Mouse (Mus musculus) brain, embryonic 14.5 days (tissue): ENCODE results near the gene Ctsz. TPM values are rescaled to one million over a fixed set of nuclear protein-coding genes. Genes with fewer than 3 reads are reported as not detected.
A peak's percentile ranks its signal among the peaks of the same experiment; 100 is the strongest.

ENCODE experiments used
- DNase-seq: peaks from one replicate; pipeline ENCODE4 v3.0.0-alpha.2; 2011; ENCODE audit warnings: low read depth
- CTCF ChIP-seq: fragments of 200-500 bp; IDR thresholded peaks from 2 replicates; pipeline ENCODE4 v1.5.1; 2012; ENCODE audit warnings: inconsistent platforms, mild to moderate bottlenecking, moderate library complexity, borderline replicate concordance; ENCODE audit not compliant: insufficient read depth, insufficient read length; ENCODE audit errors: extremely low read depth
- POLR2A ChIP-seq: fragments of 200-500 bp; IDR thresholded peaks from 2 replicates; pipeline ENCODE4 v1.6.1; 2012; ENCODE audit warnings: mild to moderate bottlenecking, inconsistent platforms, borderline replicate concordance; ENCODE audit not compliant: poor library complexity, insufficient read depth, insufficient read length, severe bottlenecking; ENCODE audit errors: extremely low read depth
- polyA plus RNA-seq: library from polyadenylated mRNA; depleted of rRNA; stranded (reverse); fragments of >200 nt; gene quantifications from 2 replicates; pipeline ENCODE4 v1.2.3, GENCODE M21; 2012; rRNA removed

Gene Ctsz
- 62.0 and 69.4 TPM in 2 replicates for polyA plus RNA-seq

DNA sequence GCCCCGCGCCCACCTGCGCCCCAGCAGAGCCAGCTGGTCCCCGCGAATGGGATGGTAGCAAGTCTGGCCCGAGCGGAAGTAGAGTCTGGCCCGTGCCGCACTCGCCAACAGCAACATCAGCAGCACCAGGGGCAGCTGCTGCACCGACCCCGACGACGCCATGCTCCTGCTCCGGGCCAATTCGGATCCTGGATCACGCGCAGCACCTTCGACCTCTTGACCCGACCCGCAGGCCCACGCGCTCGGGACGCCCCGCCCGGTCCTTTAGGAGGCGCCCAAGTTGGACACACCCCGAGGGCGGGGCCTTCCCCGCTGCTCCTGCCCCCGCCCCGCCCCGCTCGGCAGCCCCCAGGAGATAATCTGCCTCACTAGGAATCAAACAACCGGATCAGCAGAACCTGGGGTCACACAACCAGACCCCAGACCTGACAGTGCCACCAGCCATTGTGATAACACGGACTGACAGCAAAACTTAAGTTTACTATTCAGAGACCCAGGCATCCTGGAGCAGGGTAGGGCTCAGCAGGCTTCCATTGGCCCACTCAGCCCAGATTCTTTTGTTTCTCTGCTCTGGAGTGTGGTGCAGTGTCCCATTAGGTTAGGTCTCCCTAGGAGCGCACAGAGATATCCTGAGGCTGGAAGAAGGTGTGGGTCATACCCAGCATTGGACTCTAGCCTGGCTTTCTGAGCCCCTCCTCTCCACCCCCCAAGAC, at the start of gene Ctsz:
TSS of gene Ctsz (minus strand) at position 303 of the 713 bp plus-strand sequence.
- peak; percentile 66 for DNase-seq

DNA sequence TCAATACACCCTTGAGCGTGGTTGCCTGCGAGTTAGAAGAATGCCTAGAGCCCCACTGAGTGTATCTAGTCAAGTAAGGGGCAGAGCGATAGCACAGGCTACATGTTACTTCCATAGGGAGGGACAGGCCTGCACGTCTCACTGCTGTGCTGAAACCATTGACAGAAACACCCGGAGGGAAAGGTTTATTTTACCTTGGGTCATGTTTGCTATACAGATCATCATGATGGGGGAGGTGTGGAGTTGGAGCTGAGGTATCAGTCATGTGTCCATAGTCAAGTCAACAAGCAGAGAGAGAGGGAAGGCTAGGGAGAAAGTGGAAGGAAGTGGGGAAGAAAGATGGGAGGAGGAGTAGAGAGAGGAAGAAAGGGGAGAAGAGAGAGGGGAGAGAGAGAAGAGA, 48.2 kb upstream of the Ctsz start:
- TF ChIP-seq POLR2A, result no peak

More for the DNA sequence above, at the start of gene Ctsz:
- TF ChIP-seq CTCF (no peak), POLR2A (no peak)

DNA sequence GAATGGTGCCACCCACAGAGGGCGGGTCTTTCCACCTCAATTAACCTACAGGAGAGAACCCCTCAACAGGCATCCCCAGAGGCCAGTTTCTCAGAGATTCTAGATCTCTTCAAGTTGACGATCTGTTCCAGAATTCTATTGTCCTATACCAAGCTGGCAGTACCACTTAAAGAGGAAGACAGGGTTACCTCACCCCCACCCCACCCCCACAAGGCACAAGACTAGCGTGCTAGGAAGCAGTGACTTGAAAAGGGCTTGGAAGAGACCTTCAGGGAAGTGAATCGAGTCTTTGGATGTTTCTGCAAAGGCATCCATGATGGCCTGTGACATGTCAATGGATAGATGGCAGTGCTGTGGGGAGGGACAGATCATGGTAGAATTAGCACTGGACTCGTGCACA, 39.9 kb upstream of the Ctsz start:
- TF ChIP-seq POLR2A (no peak), CTCF (no peak)
- no peak for DNase-seq

More for the DNA sequence above, 48.2 kb upstream of the Ctsz start:
- DNase-seq, result no peak

DNA sequence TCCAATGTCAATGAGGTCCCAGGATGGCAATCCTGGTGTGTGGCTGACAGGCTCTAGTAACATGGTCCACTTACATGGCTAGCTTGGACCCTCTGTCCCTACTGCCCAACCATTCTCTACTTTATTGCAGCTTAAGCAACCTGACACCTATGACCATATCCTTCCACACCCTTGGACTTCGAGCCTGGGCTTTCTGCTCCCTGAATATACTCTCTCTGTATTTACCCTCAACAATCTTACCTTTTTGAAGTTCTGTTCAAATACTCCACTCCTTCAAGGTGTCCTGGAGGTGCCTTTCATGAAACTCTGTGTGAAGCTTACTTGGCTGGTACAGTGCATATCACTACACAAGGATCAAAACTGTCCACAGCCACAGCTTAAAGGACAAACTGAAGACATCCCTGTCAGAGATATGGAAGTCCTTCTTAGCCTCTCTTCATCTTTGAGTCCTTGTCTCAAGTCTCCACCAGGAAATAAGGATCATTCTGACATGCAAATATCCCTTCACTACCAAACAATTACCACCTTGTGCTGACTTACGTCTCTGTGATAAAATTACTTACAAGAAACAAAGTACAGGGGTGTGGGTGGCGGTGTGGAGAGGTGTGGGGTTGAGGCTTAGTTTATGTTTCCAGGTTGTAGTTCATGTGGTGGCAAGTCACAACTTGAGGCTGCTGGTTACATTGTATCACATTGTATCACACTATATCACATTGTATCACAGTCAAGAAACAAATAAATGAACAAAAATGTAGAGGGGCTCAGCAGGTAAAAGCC, 38.9 kb upstream of the Ctsz start:
- no peak for DNase-seq
- TF ChIP-seq CTCF (no peak), POLR2A (no peak)

DNA sequence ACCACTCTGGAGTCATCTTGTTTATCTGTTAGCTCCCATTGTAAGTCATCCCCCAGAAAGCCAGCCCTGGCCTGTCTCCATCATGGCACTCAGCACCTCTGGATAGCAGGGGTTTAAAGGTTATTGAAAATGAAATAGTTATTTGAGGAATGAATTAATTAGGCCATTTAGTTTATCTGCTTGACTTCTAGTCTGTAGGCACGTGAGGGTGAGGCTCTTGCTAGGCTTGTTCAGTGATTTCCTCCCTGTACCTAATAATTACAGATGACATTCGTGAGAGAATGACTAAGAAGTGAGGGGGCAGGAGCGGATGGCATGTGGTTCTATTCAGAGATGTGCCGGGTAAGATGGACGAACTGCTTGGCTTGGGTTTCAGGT, 34.7 kb upstream of the Ctsz start:
- no peak for TF ChIP-seq POLR2A
- no peak for TF ChIP-seq CTCF

DNA sequence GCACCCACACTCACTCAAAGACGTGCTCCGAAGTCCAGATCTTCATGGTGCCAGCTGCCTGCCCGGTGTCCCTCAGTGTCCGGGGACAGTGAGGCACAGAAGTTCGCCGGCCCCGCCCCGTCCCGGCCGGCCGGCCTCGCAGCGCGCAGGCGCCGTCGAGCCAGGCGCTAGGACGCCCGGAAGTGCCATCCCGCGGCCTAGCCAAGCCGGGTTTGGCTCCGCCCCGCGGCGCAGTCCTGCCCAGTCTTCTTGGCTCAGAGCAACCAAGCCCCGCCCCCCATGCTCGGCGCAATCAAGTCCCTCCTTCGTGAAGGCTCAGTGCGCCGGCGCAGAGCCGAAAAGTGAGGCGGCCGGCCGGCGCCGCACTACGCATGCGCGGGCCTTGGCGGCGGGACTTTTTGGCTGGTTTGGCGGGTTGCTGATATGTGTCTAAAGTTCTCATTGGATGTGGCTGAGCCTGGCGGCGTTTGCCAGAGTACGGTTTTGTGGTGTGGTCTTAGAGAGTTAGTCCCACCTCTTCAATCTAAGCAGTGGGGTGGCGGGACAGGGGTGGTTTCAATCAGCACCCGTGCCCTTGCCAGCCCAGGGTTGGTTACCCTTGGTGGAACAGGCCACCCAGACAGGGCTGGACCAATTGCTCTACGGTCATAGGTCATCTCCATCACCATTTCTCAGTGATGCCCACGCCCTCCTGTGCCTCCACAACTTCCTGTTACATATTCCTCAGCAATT, 34.1 kb upstream of the Ctsz start, which contains the start of gene Prelid3b:
TSS of gene Prelid3b (minus strand) at position 264 of the 732 bp plus-strand sequence.
- DNase-seq, result peak; percentile 100
- no peak for TF ChIP-seq CTCF
- peak; percentile 77 for TF ChIP-seq POLR2A

More for the DNA sequence above, 34.7 kb upstream of the Ctsz start:
- no peak for DNase-seq

DNA sequence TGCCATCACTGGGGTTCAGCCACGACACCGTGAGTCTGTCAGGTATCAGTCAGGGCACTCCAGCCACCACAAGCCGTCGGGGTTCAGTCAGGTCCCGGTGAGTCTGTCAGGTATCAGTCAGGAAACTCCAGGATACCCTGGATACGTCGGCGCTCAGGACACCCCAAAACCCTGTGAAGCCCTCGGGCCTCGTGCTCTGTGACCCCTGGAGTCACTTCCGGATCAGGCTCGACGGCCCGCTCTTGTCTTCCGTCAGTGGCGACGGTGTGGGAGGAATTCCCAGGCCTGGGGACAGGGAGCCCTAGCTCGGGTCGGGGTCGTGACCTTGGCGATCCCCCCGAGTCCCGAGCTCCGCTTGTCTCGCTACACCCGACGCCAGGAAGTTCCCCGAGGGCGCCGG, 33.6 kb upstream of the Ctsz start:
- no peak for DNase-seq
- TF ChIP-seq CTCF (no peak), POLR2A (no peak)

DNA sequence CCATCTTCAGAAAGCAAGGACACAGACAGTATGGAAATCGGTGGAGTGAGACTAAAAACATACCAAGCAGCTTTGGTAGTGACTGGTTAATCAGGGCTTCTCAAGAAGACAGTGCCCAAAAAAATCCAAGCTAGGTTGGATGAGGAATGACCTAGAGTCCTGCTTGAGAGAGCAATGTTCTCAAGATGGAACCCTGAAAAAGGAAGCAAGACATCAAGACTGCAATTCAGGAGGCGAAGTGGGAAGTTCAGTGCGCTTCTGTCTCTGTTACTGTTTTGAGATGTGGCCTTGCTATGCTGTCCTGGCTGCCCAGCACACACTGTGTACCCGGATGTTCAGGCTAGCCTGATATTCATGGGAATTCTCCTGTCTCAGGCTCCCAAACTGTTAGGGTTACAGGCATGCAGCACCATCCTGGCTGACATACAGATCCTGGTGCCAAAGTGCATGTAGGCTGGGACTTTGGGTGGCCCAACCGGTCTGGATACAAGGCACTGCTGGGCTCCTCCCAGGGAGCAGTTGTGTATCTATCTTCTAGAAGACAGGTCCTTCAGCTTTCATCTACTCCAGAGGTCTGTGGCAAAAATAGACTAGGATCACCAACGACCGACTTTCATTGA, 32.1 kb upstream of the Ctsz start:
- DNase-seq, result no peak
- TF ChIP-seq POLR2A, result no peak
- TF ChIP-seq CTCF, result no peak

DNA sequence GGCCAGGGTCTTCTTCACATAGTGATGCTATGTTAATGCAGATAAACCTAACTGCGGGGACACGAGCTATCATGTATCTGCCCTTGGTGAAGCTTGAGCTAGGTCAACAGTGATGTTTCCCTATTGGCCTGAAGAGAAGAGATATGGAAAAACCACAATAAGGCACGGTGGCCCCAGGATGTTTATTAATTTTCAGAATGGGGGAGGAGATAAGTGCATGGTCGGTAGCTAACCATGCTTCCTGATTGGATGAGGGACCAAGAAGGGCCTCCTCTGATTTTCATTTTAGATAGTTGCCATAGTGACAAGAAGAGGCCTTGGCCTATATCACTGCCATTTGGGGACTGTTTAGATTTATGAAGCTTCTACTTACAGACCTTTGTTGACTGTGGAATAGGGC, 31.5 kb upstream of the Ctsz start:
- TF ChIP-seq POLR2A (no peak), CTCF (no peak)

DNA sequence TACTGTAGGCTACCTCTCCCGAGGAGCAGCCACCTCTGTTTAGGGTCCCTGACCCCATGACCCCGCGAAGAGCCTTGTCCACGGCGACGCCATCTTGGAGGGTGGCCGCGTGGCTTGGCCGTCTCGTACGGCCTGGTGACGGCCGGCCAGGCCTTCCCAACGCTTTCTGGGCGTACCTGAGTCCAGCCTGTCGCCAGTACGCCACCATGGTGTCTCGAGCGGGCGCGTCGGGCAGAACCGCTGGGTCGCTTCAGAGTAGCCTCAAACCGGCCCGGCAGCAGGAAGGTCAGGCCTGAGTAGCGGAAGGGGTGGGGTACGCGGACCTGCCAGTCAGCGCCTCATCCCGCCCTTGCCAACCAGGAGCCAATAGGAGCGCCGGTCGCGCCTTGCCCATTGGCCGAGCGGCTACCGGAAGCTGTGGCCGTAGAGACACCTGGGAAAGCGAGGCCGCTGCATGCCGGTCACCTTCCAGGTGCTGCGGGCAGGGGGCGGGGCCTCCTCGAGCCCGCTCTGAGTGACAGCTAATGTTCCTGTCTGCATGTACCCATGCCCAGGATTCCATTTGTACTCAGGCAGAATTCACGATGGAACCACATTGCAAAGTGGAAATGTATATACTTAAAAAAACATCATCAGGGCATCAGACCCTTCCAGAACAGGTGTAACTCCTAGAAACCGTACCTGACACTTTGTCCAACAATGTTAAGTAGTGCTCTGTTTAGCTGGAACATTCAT, 25.1 kb upstream of the Ctsz start, which contains the start of gene Atp5e:
TSS of gene Atp5e (minus strand) at position 317 of the 735 bp plus-strand sequence.
- no peak for TF ChIP-seq POLR2A
- TF ChIP-seq CTCF, result no peak
- DNase-seq, result peak; percentile 97

More for the DNA sequence above, 31.5 kb upstream of the Ctsz start:
- no peak for DNase-seq

DNA sequence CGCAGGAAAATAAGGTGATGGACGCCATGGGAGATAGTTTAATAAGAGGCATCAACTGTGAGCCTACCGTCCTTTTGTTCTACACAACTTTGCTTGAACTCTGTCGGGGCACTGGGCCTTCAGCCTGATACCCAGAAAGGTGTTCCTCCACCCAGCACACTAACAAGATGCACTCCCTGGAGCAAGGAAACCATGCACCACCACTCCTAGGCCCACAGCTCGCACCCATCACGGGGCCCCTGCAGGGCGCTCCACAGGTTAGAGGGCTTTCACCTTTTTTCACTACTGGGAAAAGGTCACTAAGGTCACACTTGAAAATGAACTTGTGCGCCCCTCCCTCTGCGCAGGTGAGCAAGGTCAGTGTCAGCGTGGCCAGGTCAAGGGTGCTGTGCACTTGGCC, 24.5 kb upstream of the Ctsz start:
- no peak for DNase-seq
- TF ChIP-seq POLR2A (no peak), CTCF (no peak)

DNA sequence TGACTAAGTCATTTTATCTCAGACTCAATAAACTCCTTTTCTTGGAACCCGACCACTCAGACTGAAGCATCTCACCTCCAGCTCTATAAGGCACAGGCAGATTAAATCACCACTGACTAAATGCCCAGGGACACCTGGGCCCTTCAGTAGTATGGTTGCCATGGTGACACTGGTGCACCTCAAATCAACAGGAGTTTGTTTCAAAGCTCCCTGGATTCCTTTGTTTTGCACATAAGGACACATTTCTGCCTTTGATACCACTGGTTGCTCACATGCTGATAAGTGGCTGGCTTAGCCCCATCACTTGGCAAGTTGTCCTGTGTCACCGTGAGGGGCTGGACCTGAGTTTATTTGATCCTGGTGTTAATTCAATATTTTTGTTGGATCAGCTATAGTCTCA, 20.5 kb upstream of the Ctsz start:
- no peak for TF ChIP-seq POLR2A
- TF ChIP-seq CTCF, result no peak
- DNase-seq, result no peak
